Mouse (Mus musculus): Measurements from ENCODE around the gene Tor1aip1. TPM values are rescaled to one million over a fixed set of nuclear protein-coding genes. Genes with fewer than 3 reads are reported as not detected.
"Not testable (repeated sequence)": the region's sequence is repeated elsewhere in the genome, so short reads cannot be mapped to it uniquely, and the experiment has no call there.

Gene Tor1aip1
- polyA plus RNA-seq, 1 experiment = 3.1 TPM

DNA sequence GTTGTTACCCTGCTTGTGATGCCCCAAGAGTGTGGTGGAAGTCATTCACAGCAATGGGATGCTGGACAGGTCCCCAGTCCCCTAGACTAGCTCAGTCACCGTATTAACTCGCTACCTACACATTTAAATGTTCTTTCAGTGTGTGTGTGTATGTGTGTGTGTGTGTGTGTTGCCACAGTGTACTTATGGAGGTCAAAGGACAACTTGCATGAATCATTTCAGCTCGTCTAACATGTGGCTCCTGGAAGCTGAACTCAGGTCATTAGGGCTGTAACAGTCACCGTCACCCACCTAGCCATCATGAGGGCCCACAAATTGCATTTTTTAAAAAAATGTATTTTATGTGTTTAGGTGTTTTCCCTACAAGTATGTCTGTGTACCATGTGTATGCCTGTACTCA lies 25.9 kb upstream of the Tor1aip1 start:
- peaks cover 96% of the 10 kb centered on the region for H3K36me3 ChIP-seq (ENCODE audit: control insufficient read depth)
- no peak for TF ChIP-seq GATA1 (IDR thresholded peaks at IDR 0.05; ENCODE audit: low read length)
- TF ChIP-seq TAL1 (IDR thresholded peaks at IDR 0.05; ENCODE audit: low read length) = no peak
- peaks cover 2% of the 10 kb centered on the region for H3K4me1 ChIP-seq (ENCODE audit: control insufficient read depth)
- H3K4me3 ChIP-seq (replicated peaks) = no peak overlapping the region
- H3K9me3 ChIP-seq (ENCODE audit: control insufficient read depth, low read length) = no peaks in the 10 kb centered on the region
- H3K27me3 ChIP-seq (ENCODE audit: control insufficient read depth) = no peaks in the 10 kb centered on the region

GRCm38 (mm10) chr1:156058207-156058606 lies 21.9 kb upstream of the Tor1aip1 start:
- Histone ChIP-seq H3K4me1 (ENCODE audit: control insufficient read depth) (peaks cover 4% of the 10 kb centered on the region), H3K36me3 (ENCODE audit: control insufficient read depth) (peaks cover 97% of the 10 kb centered on the region), H3K9me3 (ENCODE audit: control insufficient read depth, low read length) (no peaks in the 10 kb centered on the region), H3K27me3 (ENCODE audit: control insufficient read depth) (no peaks in the 10 kb centered on the region), H3K4me3 (replicated peaks) (no peak overlapping the region)
- no peak for TF ChIP-seq GATA1 (IDR thresholded peaks at IDR 0.05; ENCODE audit: low read length)
- no peak for TF ChIP-seq TAL1 (IDR thresholded peaks at IDR 0.05; ENCODE audit: low read length)

- TF ChIP-seq GATA1 (IDR thresholded peaks at IDR 0.05; ENCODE audit: low read length) (no peak), TAL1 (IDR thresholded peaks at IDR 0.05; ENCODE audit: low read length) (no peak)
- H3K9me3 ChIP-seq (ENCODE audit: control insufficient read depth, low read length) = no peaks in the 10 kb centered on the region
- H3K27me3 ChIP-seq (ENCODE audit: control insufficient read depth) = no peaks in the 10 kb centered on the region
- H3K4me3 ChIP-seq (replicated peaks) = no peak overlapping the region
- peaks cover 100% of the 10 kb centered on the region for H3K36me3 ChIP-seq (ENCODE audit: control insufficient read depth)
- peaks cover 24% of the 10 kb centered on the region for H3K4me1 ChIP-seq (ENCODE audit: control insufficient read depth)
Observed at GRCm38 (mm10) chr1:156046688-156047087, 10.4 kb upstream of the Tor1aip1 start.

DNA sequence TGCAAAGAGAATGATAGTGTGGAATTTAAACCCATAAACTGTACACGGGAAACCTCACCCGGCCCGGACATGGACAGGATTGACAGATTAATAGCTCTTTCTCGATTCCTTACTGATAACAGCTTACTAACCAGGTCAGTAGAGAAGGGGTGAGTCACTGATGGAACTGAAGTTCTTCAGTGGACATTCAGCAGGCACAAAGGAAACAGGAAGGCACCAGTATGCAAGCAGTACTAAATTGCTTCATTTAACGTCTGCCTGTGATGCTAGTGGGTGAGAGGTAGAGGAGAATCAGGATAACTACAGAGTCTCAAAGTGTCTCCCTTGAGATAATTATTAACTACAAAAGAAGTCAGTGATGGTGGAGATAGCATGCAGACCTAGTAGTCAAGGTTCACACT lies 7.9 kb upstream of the Tor1aip1 start:
- Histone ChIP-seq H3K36me3 (ENCODE audit: control insufficient read depth) (peaks cover 82% of the 10 kb centered on the region), H3K4me1 (ENCODE audit: control insufficient read depth) (peaks cover 43% of the 10 kb centered on the region), H3K9me3 (ENCODE audit: control insufficient read depth, low read length) (no peaks in the 10 kb centered on the region), H3K4me3 (replicated peaks) (no peak overlapping the region), H3K27me3 (ENCODE audit: control insufficient read depth) (no peaks in the 10 kb centered on the region)
- TF ChIP-seq GATA1 (IDR thresholded peaks at IDR 0.05; ENCODE audit: low read length) (no peak), TAL1 (IDR thresholded peaks at IDR 0.05; ENCODE audit: low read length) (no peak)

DNA sequence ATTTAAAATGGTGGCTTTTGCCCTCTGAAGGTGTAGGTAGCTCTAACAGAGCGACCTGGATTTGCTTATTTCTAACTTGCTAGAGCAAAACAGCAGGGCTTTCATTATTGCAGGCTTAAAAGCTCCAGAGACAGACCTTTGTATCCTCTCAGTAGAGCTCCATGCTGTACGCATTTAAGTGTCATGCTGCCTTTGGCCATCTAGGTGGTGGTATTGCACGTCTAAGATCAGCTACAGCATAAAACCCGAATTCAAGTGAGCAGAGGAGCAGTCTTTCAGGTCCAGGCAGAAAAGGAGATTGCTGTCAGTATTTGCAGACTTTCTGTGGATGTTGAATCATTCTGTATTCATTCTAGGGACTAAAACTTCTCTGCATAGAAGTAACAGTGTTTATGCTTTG lies 6.7 kb upstream of the Tor1aip1 start:
- H3K4me1 ChIP-seq (ENCODE audit: control insufficient read depth) = peaks cover 54% of the 10 kb centered on the region
- H3K4me3 ChIP-seq (replicated peaks) = peak overlapping the region; percentile 29
- H3K36me3 ChIP-seq (ENCODE audit: control insufficient read depth) = peaks cover 77% of the 10 kb centered on the region
- H3K27me3 ChIP-seq (ENCODE audit: control insufficient read depth) = no peaks in the 10 kb centered on the region
- no peaks in the 10 kb centered on the region for H3K9me3 ChIP-seq (ENCODE audit: control insufficient read depth, low read length)
- TF ChIP-seq GATA1 (IDR thresholded peaks at IDR 0.05; ENCODE audit: low read length) (no peak), TAL1 (IDR thresholded peaks at IDR 0.05; ENCODE audit: low read length) (no peak)

DNA sequence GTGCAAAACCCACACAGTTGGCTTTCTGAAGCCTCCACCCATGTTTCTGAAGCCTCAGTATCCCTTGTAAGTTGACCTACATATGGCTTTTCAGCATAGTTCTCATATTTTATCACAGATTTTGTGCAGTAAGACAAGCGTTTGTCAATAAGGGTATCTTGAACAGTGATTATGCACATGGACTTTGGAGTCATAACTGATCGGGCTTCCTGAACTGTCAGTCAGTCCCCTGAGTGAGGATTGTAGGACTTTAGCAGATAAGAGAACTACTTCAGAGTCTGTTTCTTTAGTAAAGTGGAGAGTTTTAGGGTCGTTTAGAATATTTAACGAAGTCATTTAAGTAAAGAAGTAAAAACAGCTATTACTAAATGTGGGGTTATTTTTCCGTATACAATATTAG lies 6.2 kb upstream of the Tor1aip1 start:
- Histone ChIP-seq H3K36me3 (ENCODE audit: control insufficient read depth) (peaks cover 72% of the 10 kb centered on the region), H3K27me3 (ENCODE audit: control insufficient read depth) (no peaks in the 10 kb centered on the region), H3K9me3 (ENCODE audit: control insufficient read depth, low read length) (no peaks in the 10 kb centered on the region), H3K4me1 (ENCODE audit: control insufficient read depth) (peaks cover 59% of the 10 kb centered on the region), H3K4me3 (replicated peaks) (peak overlapping the region; percentile 83)
- TF ChIP-seq GATA1 (IDR thresholded peaks at IDR 0.05; ENCODE audit: low read length) (no peak), TAL1 (IDR thresholded peaks at IDR 0.05; ENCODE audit: low read length) (no peak)

DNA sequence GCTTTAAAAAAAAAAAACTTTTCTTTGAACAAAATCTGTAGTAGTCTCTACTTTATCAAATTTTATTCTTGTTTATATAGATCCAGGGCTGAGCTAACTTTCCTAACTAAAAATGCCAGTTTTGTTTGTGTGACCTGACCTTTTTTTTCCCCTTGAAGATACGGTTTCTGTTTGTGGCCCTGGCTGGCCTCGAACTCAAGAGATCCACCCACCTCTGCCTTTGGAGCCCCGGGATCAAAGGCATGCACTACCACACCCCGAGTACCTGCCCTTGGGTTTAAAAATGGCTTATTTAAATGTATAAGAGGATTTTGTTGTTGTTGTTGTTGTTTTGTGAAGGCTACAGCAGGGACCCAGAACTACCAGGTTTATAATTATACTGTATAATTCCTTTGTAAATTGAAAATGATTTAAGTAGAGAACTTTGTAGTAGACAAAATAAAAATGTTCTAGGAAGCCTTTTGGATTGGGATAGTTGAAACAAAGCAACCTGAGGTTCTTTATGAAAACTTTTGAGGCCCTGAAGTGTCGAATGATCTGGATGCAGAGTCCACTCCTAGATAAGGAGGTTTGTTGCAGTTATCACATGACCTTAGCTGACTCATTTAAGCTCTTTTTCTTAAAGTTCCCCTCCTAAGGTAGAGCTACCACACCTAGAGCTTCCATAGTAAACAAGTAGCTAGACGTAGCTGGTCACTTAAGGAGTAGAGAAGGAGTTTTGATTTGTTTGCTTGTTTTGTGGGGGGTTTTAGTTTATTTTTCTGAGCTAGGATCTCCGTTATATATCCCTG lies 5.4 kb upstream of the Tor1aip1 start:
- peak overlapping the region; percentile 83 for H3K4me3 ChIP-seq (replicated peaks)
- TF ChIP-seq GATA1 (IDR thresholded peaks at IDR 0.05; ENCODE audit: low read length) = peak; percentile 59; the same call in 1 of the 2 replicates
- TF ChIP-seq TAL1 (IDR thresholded peaks at IDR 0.05; ENCODE audit: low read length) = no peak
- peaks cover 59% of the 10 kb centered on the region for H3K4me1 ChIP-seq (ENCODE audit: control insufficient read depth)
- H3K36me3 ChIP-seq (ENCODE audit: control insufficient read depth) = peaks cover 64% of the 10 kb centered on the region
- no peaks in the 10 kb centered on the region for H3K9me3 ChIP-seq (ENCODE audit: control insufficient read depth, low read length)
- H3K27me3 ChIP-seq (ENCODE audit: control insufficient read depth) = no peaks in the 10 kb centered on the region

GRCm38 (mm10) chr1:156040731-156041401 lies 4.6 kb upstream of the Tor1aip1 start:
- Histone ChIP-seq H3K9me3 (ENCODE audit: control insufficient read depth, low read length) (no peaks in the 10 kb centered on the region), H3K4me3 (replicated peaks) (peak overlapping the region; percentile 83), H3K4me1 (ENCODE audit: control insufficient read depth) (peaks cover 59% of the 10 kb centered on the region), H3K36me3 (ENCODE audit: control insufficient read depth) (peaks cover 56% of the 10 kb centered on the region), H3K27me3 (ENCODE audit: control insufficient read depth) (no peaks in the 10 kb centered on the region)
- TF ChIP-seq TAL1 (IDR thresholded peaks at IDR 0.05; ENCODE audit: low read length) = no peak
- TF ChIP-seq GATA1 (IDR thresholded peaks at IDR 0.05; ENCODE audit: low read length) = no peak

DNA sequence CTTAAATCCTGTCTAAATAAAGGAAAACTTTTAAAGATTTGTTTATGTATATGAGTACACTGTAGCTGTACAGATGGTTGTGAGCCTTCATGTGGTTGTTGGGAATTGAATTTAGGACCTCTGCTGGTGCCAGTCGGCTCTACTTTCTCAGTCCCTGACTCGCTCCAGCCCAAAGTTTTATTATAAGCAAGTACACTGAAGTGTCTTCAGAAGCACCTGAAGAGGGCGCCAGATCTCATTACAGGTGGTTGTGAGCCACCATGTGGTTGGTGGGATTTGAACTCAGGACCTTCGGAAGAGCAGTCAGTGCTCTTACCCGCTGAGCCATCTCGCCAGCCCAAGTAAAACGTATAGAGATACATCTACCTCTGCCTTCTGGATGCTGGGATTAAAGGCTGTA lies 3.7 kb upstream of the Tor1aip1 start:
- peaks cover 47% of the 10 kb centered on the region for H3K36me3 ChIP-seq (ENCODE audit: control insufficient read depth)
- peaks cover 56% of the 10 kb centered on the region for H3K4me1 ChIP-seq (ENCODE audit: control insufficient read depth)
- H3K4me3 ChIP-seq (replicated peaks) = peak overlapping the region; percentile 83
- H3K9me3 ChIP-seq (ENCODE audit: control insufficient read depth, low read length); H3K27me3 ChIP-seq (ENCODE audit: control insufficient read depth): not testable (repeated sequence)

All from erythroblast, embryonic 14.5 days (primary cell).